Mouse (Mus musculus): ENCODE measurements around the gene Dhx33.
A peak's percentile ranks its signal among the peaks of the same experiment; 100 is the strongest.

Gene Dhx33

DNA sequence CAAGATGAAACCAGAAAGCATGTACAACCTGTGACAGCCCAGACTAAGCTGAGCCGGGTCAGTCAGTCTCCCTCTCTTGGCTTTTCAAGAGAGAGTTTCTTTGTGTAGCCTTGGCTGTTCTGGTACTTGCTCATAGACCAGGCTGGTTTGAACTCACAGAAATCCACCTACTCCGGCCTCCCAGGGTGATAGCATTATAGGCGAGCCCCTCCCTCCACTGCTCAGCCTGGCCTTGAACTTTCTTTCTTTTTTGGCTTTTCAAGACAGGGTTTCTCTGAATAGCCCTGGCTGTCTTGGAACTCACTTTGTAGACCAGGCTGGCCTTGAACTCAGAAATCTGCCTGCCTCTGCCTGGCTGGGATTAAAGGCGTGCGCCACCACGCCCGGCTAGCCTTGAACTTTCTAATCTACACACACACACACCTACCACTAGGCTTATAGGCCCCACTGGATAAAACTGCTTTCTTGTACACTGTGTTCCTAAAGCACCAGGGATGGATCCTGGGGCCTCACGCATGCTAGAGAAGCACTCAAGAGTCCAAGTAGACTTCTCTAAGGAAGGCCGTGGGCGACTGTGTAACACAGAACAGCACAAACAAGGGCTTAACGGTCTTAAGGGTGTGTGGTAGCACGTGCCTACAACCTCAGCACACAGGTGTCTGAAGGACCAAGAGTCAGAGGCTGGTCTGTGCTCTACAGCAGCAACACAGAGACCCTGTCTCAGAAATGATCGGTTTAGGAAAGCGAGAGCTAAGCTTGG lies 23.3 kb downstream of the Dhx33 start:
- no peak for DNase-seq

GRCm38 (mm10) chr11:70980232-70980631 lies 24.0 kb downstream of the Dhx33 start:
- DNase-seq = no peak

DNA sequence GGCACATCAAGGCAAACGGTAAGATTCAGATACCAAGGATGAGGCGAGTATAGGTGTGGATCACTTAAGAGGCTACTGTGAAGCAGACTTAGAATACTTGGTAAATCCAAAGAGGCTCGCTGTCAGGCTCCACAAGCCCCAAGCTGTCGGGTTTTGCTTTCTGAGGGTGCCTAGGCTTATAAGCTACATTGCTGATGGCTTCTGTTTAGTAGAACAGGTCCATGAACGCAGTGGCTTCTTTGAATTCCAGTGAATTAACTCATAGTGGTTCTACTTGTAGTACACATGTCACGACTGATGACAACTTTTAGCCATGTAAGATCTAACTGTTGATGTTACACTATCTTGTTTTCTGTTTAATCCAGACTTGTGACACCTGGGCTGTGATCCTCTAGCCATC lies 26.9 kb downstream of the Dhx33 start:
- no peak for DNase-seq

GRCm38 (mm10) chr11:70975193-70975592 lies 29.0 kb downstream of the Dhx33 start:
- DNase-seq = no peak

DNA sequence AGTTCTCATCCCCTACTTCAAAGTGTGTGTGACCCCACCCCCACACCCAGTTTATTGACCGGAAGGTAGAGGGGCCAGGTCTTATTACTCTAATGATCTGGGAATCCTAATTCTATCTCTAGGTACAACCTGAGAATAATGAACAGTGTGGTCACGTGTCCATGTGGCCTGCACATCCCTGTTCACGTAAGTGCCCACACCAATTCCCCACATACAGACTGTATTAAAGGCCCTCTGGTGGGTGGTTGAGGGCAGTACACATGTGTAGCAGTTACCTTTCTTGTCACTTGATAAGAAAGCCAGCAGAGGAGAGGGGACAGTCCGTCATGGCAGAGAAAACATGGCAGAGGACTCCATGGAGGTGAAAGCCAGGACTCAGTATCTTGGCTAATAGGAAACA lies 30.3 kb downstream of the Dhx33 start:
- DNase-seq = no peak

DNA sequence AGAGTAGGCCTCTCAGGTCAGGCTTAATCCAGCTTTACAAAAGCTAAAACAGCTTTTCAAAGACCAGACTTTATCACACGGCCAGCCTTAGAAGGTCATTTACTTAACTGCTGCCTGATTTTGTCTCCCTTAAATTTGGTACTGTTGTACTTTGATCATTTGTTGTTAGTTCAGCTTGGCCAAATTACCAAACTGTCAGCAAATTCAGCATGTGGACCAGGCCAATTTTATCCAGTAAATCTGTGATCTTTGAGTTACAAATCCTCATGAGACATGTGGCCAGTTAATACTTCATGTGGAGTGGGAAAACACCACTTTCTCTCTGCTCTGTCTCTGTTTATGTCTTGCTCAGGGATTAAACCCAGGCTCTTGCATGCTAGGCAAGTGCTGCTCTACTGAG lies 31.7 kb downstream of the Dhx33 start:
- DNase-seq = no peak

GRCm38 (mm10) chr11:70970560-70971540 lies 33.4 kb downstream of the Dhx33 start:
- peak; percentile 32 for DNase-seq

- peak; percentile 95 for DNase-seq
Measured at GRCm38 (mm10) chr11:70969821-70970559, 34.2 kb downstream of the Dhx33 start, which contains the start of the genes Nup88 and Rpain. Gene Nup88 (minus strand): TSS chr11:70969973. Gene Rpain (plus strand): TSS chr11:70970213.

GRCm38 (mm10) chr11:70969271-70969794 lies 34.9 kb downstream of the Dhx33 start:
- DNase-seq = no peak

GRCm38 (mm10) chr11:70964222-70964907 lies 39.9 kb downstream of the Dhx33 start:
- no peak for DNase-seq

DNA sequence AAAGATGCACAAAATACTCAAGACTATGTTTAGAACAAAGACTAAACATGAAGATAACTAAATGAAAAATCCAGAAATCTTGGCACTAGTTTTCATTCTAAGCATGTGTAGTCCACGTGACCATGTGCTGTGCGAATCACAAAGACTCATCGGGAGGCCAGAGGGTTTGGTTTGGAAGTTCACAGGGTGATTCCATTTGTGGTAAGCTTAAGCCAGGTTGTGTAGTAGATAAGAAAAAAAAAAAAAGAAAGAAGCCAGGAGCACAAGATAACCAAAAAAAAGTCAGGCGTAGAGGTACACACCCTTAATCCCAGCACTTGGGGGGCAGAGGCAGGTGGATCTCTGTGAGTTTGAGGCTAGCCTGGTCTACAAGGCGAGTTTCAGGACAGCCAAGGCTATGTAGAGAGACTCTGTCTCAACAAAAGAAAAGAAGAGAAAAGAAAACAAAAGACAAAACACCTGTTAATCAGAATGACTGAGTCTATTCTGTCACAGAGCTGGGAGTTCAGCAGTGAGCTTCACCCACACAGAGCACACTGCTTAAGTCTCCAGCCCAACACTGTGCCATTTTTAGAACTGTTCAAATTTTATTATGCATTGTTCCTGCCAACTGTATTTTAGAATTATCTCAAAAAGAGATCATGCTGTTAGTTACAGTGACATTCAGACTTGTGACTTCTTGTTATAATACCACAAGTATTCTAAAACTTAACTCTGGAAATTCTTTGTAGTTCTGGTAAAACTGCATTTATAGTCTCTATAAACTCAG lies 43.3 kb downstream of the Dhx33 start:
- DNase-seq = no peak

DNA sequence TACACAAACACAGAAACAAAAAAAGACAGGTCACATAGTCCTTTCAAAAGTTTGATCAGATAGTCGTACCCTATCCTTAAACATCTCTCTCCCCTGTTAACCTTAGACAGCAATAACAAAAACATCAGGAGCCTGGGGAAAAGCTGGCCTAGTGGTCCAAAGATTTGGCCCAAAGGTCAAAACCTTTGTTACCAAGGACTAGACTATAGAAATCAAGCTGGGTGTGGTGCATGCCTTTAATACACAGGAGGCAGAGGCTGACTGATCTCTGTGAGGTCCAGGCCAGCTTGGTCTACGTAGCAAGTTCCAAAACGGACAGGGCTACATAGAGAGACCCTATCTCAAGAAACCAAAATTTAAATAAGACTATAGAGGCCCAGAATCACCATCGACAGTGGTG lies 49.5 kb downstream of the Dhx33 start:
- no peak for DNase-seq

DNA sequence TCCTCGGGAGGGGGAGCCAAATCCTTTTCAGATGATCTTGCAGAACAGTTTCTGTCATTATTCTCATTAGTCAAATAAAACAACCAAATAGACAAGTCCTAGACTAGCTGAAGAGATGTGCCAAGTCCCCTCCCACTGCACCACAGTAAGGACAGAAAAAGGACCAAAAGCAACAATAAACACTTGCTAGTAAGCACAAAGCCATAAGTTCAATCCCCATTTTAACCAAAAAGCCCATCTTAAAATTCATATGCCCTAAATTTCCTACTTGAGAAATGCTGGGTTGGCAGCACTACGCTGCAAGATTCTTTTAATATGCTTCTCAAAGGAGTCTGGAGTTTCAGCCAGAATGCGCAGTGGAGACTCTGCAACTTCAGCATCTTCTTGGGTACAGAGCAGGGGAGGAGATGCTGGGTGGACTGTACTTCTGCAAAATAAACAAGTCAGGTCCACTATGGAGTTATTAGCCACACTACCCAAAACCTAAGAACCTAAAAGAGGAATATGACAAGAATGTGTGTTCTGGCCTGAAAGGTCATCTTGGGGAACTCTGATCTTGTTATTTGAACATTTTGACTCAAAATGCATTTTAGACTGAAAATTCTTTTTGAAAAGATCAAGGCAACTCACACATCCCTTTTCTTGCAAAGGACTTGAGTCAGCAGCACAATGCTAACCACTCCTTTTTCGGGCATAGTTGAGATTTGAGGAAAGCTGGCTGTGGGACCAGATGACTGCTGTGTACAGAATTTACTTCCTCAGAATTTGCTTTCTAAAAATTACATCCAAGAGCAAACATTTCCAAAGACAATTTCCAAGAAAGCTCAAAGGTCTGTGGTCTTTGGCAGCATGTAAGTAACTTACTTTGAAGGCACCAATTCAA lies 59.1 kb downstream of the Dhx33 start:
- no peak for DNase-seq

DNA sequence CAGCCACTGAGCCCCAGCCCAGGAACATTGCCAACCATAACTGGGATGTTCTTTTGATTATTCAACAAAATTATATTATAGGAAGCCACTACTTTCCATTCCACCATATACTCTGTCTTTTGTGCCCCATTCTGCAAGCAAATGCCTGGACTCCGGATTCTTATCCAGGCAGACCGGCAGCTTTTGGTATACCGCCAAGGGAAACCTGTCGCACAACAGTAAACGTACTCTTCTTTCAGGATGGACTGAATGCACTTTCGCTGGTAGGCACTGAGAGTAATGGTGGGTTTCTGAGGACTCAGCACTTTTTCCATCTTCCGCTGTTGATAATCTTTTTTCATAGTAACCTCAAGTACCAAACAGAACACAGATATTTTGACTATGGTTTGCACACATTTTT lies 60.6 kb downstream of the Dhx33 start:
- no peak for DNase-seq

GRCm38 (mm10) chr11:70942596-70942995 lies 61.6 kb downstream of the Dhx33 start:
- DNase-seq = no peak

- DNase-seq = no peak
Measured at GRCm38 (mm10) chr11:70935316-70935715, 68.9 kb downstream of the Dhx33 start.
